Mouse (Mus musculus): ENCODE measurements at regions not wholly inside any gene's neighbourhood (a gene's known extent, or its start where the extent isn't known, plus 50 kb on each side); places are given as distances from the start of the nearest gene placed in this dataset.

DNA sequence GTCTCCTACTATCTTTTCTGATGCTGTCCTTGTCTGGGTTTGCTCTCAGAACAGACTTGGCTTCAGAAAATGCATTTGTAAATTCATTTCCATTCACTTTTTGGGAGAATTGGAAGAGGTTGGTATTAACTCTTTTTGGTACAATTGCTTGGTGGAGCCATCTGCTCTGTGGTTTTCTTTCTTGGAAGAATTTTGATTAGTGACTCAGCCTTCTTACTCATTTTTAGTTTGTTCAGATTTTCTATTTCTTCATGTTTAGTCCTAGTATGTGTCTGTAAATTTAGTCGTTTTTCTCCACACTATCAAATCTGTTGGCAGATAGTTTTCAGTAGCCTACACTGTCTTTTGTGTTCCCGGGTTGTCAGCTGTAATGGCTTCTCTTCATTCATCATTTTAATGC lies 288.7 kb upstream of the Nrp1 start:
- 59% methylated on average over 2 of the region's 2 CpGs for WGBS
- Histone ChIP-seq H3K4me2 (ENCODE audit: low read depth, low read length) (no peak overlapping the region), H3K36me3 (ENCODE audit: control insufficient read depth, insufficient read depth) (no peaks in the 10 kb centered on the region), H3K4me3 (ENCODE audit: low read length) (no peak overlapping the region), H3K4me1 (ENCODE audit: control insufficient read depth, insufficient read depth, low read length) (no peaks in the 10 kb centered on the region), H3K9ac (ENCODE audit: low read length) (no peak overlapping the region), H3K27ac (ENCODE audit: low read length) (no peak overlapping the region), H3K9me3 (replicated peaks; ENCODE audit: control insufficient read depth, low read length) (no peaks in the 10 kb centered on the region), H3K27me3 (ENCODE audit: control insufficient read depth, insufficient read depth, low read length) (no peaks in the 10 kb centered on the region)
- ATAC-seq (replicated peaks; ENCODE audit: extremely low read depth, insufficient read depth, low FRiP score): no peak

- Histone ChIP-seq H3K4me3 (ENCODE audit: low read length) (no peak overlapping the region), H3K4me1 (ENCODE audit: control insufficient read depth, insufficient read depth, low read length) (no peaks in the 10 kb centered on the region), H3K9me3 (replicated peaks; ENCODE audit: control insufficient read depth, low read length) (no peaks in the 10 kb centered on the region), H3K27me3 (ENCODE audit: control insufficient read depth, insufficient read depth, low read length) (no peaks in the 10 kb centered on the region), H3K36me3 (ENCODE audit: control insufficient read depth, insufficient read depth) (no peaks in the 10 kb centered on the region), H3K27ac (ENCODE audit: low read length) (no peak overlapping the region), H3K9ac (ENCODE audit: low read length) (no peak overlapping the region), H3K4me2 (ENCODE audit: low read depth, low read length) (no peak overlapping the region)
- no peak for ATAC-seq (replicated peaks; ENCODE audit: extremely low read depth, insufficient read depth, low FRiP score)
- 83% methylated on average over 1 of the region's 1 CpGs for WGBS
Observed at GRCm38 (mm10) chr8:128075566-128075965, 282.8 kb upstream of the Nrp1 start.

- H3K4me3 ChIP-seq (ENCODE audit: low read length): no peak overlapping the region
- H3K27me3 ChIP-seq (ENCODE audit: control insufficient read depth, insufficient read depth, low read length): no peaks in the 10 kb centered on the region
- ATAC-seq (replicated peaks; ENCODE audit: extremely low read depth, insufficient read depth, low FRiP score): no peak
- no peak overlapping the region for H3K4me2 ChIP-seq (ENCODE audit: low read depth, low read length)
- H3K36me3 ChIP-seq (ENCODE audit: control insufficient read depth, insufficient read depth): no peaks in the 10 kb centered on the region
- 90% methylated on average over 4 of the region's 4 CpGs for WGBS
- H3K4me1 ChIP-seq (ENCODE audit: control insufficient read depth, insufficient read depth, low read length): no peaks in the 10 kb centered on the region
- no peak overlapping the region for H3K27ac ChIP-seq (ENCODE audit: low read length)
- no peak overlapping the region for H3K9ac ChIP-seq (ENCODE audit: low read length)
- no peaks in the 10 kb centered on the region for H3K9me3 ChIP-seq (replicated peaks; ENCODE audit: control insufficient read depth, low read length)
Observed at GRCm38 (mm10) chr8:128076226-128076625, 282.2 kb upstream of the Nrp1 start.

DNA sequence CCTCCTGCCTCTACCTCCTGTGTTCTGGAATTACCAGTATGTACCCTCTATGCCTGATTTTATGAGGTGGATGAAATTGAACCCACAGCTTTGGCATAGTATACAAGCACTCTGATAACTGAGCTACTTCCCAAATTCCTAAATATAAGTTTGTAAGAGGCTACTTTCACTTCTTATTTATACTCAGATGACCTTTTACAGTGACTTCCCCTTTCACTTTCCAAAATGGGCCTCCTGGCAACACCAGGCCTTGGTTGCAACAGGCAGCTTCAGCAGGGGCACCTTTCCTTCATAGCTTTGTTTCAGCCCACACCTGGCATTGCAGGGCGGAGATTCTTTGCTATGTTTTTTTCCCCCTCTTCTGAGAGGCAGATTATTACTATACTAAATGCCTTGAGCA lies 279.7 kb upstream of the Nrp1 start:
- H3K27me3 ChIP-seq (ENCODE audit: control insufficient read depth, insufficient read depth, low read length): no peaks in the 10 kb centered on the region
- no peak overlapping the region for H3K4me3 ChIP-seq (ENCODE audit: low read length)
- H3K27ac ChIP-seq (ENCODE audit: low read length): no peak overlapping the region
- 72% methylated on average over 1 of the region's 1 CpGs for WGBS
- ATAC-seq (replicated peaks; ENCODE audit: extremely low read depth, insufficient read depth, low FRiP score): no peak
- H3K36me3 ChIP-seq (ENCODE audit: control insufficient read depth, insufficient read depth): no peaks in the 10 kb centered on the region
- no peak overlapping the region for H3K9ac ChIP-seq (ENCODE audit: low read length)
- H3K9me3 ChIP-seq (replicated peaks; ENCODE audit: control insufficient read depth, low read length): no peaks in the 10 kb centered on the region
- H3K4me2 ChIP-seq (ENCODE audit: low read depth, low read length): no peak overlapping the region
- H3K4me1 ChIP-seq (ENCODE audit: control insufficient read depth, insufficient read depth, low read length): no peaks in the 10 kb centered on the region

DNA sequence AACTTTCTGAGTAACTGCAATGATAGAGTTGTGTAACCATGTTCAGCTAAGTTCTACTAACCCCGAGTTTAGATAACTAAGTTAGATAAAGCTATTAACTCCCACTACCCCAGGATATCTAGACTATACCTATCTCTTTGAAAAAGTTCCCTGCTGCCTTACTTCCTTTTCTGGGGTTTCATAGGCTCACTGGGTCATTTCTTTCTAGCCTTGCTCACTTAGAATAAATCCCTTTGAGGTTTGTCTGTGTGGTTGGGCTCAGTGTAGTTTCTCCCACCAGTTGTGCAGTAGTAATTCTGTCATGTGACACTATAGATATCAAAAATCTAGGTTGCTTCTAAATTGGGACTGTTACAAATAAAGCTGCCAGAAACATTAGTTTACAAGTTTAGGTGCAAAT lies 272.6 kb upstream of the Nrp1 start:
- H3K4me3 ChIP-seq (ENCODE audit: low read length): no peak overlapping the region
- ATAC-seq (replicated peaks; ENCODE audit: extremely low read depth, insufficient read depth, low FRiP score): no peak
- no peak overlapping the region for H3K4me2 ChIP-seq (ENCODE audit: low read depth, low read length)
- peaks cover 2% of the 10 kb centered on the region; the same call in 1 of the 2 replicates for H3K4me1 ChIP-seq (ENCODE audit: control insufficient read depth, insufficient read depth, low read length)
- no peaks in the 10 kb centered on the region for H3K27me3 ChIP-seq (ENCODE audit: control insufficient read depth, insufficient read depth, low read length)
- no peaks in the 10 kb centered on the region for H3K9me3 ChIP-seq (replicated peaks; ENCODE audit: control insufficient read depth, low read length)
- H3K27ac ChIP-seq (ENCODE audit: low read length): no peak overlapping the region
- WGBS: 42% methylated on average over 1 of the region's 1 CpGs
- H3K36me3 ChIP-seq (ENCODE audit: control insufficient read depth, insufficient read depth): no peaks in the 10 kb centered on the region
- no peak overlapping the region for H3K9ac ChIP-seq (ENCODE audit: low read length)

DNA sequence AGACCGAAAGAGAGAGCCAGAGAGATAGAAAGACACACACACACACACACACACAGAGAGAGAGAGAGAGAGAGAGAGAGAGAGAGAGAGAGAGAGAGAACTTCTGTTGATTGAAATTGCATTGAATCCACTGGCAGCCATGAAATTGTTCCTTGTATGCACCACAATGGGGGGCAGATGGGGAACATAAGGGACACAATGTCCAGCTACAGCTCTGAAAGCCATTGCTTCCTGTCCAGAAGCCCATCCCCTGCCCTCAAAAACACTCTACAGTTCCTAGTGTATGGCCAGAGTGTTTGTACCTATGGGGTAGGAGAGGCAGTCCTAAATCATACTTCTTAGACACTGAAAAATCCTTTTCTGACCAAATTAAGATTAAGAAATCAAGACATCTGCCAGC lies 270.9 kb upstream of the Nrp1 start:
- no peaks in the 10 kb centered on the region for H3K36me3 ChIP-seq (ENCODE audit: control insufficient read depth, insufficient read depth)
- peaks cover 2% of the 10 kb centered on the region; the same call in 1 of the 2 replicates for H3K4me1 ChIP-seq (ENCODE audit: control insufficient read depth, insufficient read depth, low read length)
- H3K27me3 ChIP-seq (ENCODE audit: control insufficient read depth, insufficient read depth, low read length): no peaks in the 10 kb centered on the region
- peaks cover 2% of the 10 kb centered on the region; the same call in 1 of the 2 replicates for H3K9me3 ChIP-seq (replicated peaks; ENCODE audit: control insufficient read depth, low read length)
- H3K27ac ChIP-seq (ENCODE audit: low read length): no peak overlapping the region
- no peak overlapping the region for H3K4me2 ChIP-seq (ENCODE audit: low read depth, low read length)
- no peak for ATAC-seq (replicated peaks; ENCODE audit: extremely low read depth, insufficient read depth, low FRiP score)
- no peak overlapping the region for H3K4me3 ChIP-seq (ENCODE audit: low read length)
- WGBS: 89% methylated on average over 1 of the region's 1 CpGs
- no peak overlapping the region for H3K9ac ChIP-seq (ENCODE audit: low read length)

DNA sequence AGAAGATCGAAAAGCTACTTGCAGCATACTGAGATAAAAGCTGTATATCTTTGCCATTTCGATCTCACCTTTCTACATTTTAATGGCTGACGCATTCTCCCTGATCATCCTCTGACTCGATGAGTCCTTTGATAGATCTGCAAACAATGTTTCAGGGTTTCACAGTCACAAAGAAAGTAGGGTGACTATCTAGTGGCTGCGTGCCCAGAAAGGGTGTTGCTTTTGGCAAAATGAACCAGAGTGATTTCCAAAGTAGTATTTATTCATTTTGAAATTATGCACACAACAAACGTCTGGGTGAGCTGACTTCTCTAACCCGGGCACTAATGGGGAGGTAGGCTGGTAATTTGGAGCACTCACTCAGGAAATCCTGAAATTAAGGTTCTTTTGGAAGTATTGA lies 265.6 kb upstream of the Nrp1 start:
- 62% methylated on average over 7 of the region's 7 CpGs for WGBS
- no peak for ATAC-seq (replicated peaks; ENCODE audit: extremely low read depth, insufficient read depth, low FRiP score)

GRCm38 (mm10) chr8:128095451-128095850 lies 263.0 kb upstream of the Nrp1 start:
- 59% methylated on average over 1 of the region's 1 CpGs for WGBS
- Histone ChIP-seq H3K27me3 (ENCODE audit: control insufficient read depth, insufficient read depth, low read length) (no peaks in the 10 kb centered on the region), H3K9ac (ENCODE audit: low read length) (no peak overlapping the region), H3K4me2 (ENCODE audit: low read depth, low read length) (no peak overlapping the region), H3K4me1 (ENCODE audit: control insufficient read depth, insufficient read depth, low read length) (peaks cover 6% of the 10 kb centered on the region), H3K27ac (ENCODE audit: low read length) (no peak overlapping the region), H3K9me3 (replicated peaks; ENCODE audit: control insufficient read depth, low read length) (peaks cover 2% of the 10 kb centered on the region; the same call in 1 of the 2 replicates), H3K36me3 (ENCODE audit: control insufficient read depth, insufficient read depth) (no peaks in the 10 kb centered on the region), H3K4me3 (ENCODE audit: low read length) (no peak overlapping the region)
- ATAC-seq (replicated peaks; ENCODE audit: extremely low read depth, insufficient read depth, low FRiP score): no peak

More for the DNA sequence above, 265.6 kb upstream of the Nrp1 start:
- Histone ChIP-seq H3K27ac (ENCODE audit: low read length) (no peak overlapping the region), H3K9ac (ENCODE audit: low read length) (no peak overlapping the region), H3K27me3 (ENCODE audit: control insufficient read depth, insufficient read depth, low read length) (no peaks in the 10 kb centered on the region), H3K36me3 (ENCODE audit: control insufficient read depth, insufficient read depth) (no peaks in the 10 kb centered on the region), H3K4me1 (ENCODE audit: control insufficient read depth, insufficient read depth, low read length) (no peaks in the 10 kb centered on the region), H3K4me3 (ENCODE audit: low read length) (no peak overlapping the region), H3K4me2 (ENCODE audit: low read depth, low read length) (no peak overlapping the region), H3K9me3 (replicated peaks; ENCODE audit: control insufficient read depth, low read length) (peaks cover 2% of the 10 kb centered on the region; the same call in 1 of the 2 replicates)

- no peaks in the 10 kb centered on the region for H3K36me3 ChIP-seq (ENCODE audit: control insufficient read depth, insufficient read depth)
- no peak for ATAC-seq (replicated peaks; ENCODE audit: extremely low read depth, insufficient read depth, low FRiP score)
- WGBS: 84% methylated on average over 3 of the region's 3 CpGs
Observed at GRCm38 (mm10) chr8:128097601-128098000, 260.8 kb upstream of the Nrp1 start.

GRCm38 (mm10) chr8:128103380-128103779 lies 255.0 kb upstream of the Nrp1 start:
- Histone ChIP-seq H3K36me3 (ENCODE audit: control insufficient read depth, insufficient read depth) (no peaks in the 10 kb centered on the region), H3K9me3 (replicated peaks; ENCODE audit: control insufficient read depth, low read length) (no peaks in the 10 kb centered on the region), H3K4me2 (ENCODE audit: low read depth, low read length) (no peak overlapping the region), H3K4me3 (ENCODE audit: low read length) (no peak overlapping the region), H3K27ac (ENCODE audit: low read length) (no peak overlapping the region), H3K9ac (ENCODE audit: low read length) (no peak overlapping the region), H3K4me1 (ENCODE audit: control insufficient read depth, insufficient read depth, low read length) (peaks cover 6% of the 10 kb centered on the region), H3K27me3 (ENCODE audit: control insufficient read depth, insufficient read depth, low read length) (no peaks in the 10 kb centered on the region)
- WGBS: 75% methylated on average over 1 of the region's 1 CpGs
- ATAC-seq (replicated peaks; ENCODE audit: extremely low read depth, insufficient read depth, low FRiP score): no peak

More at GRCm38 (mm10) chr8:128097601-128098000, 260.8 kb upstream of the Nrp1 start:
- Histone ChIP-seq H3K4me2 (ENCODE audit: low read depth, low read length) (no peak overlapping the region), H3K9ac (ENCODE audit: low read length) (no peak overlapping the region), H3K9me3 (replicated peaks; ENCODE audit: control insufficient read depth, low read length) (no peaks in the 10 kb centered on the region), H3K4me1 (ENCODE audit: control insufficient read depth, insufficient read depth, low read length) (peaks cover 6% of the 10 kb centered on the region), H3K27ac (ENCODE audit: low read length) (no peak overlapping the region), H3K27me3 (ENCODE audit: control insufficient read depth, insufficient read depth, low read length) (no peaks in the 10 kb centered on the region), H3K4me3 (ENCODE audit: low read length) (no peak overlapping the region)

Measured in heart, embryonic 16.5 days (tissue).